Mouse (Mus musculus) cerebellum, adult 11-12 months (tissue): ENCODE measurements around the gene Fndc3b.

Source experiments
- DNase-seq: peaks from one replicate; pipeline ENCODE4 v3.0.0; 2022

Gene Fndc3b

GRCm38 (mm10) chr3:27663221-27663620, 47.9 kb downstream of the Fndc3b start:
- DNase-seq: no peak

DNA sequence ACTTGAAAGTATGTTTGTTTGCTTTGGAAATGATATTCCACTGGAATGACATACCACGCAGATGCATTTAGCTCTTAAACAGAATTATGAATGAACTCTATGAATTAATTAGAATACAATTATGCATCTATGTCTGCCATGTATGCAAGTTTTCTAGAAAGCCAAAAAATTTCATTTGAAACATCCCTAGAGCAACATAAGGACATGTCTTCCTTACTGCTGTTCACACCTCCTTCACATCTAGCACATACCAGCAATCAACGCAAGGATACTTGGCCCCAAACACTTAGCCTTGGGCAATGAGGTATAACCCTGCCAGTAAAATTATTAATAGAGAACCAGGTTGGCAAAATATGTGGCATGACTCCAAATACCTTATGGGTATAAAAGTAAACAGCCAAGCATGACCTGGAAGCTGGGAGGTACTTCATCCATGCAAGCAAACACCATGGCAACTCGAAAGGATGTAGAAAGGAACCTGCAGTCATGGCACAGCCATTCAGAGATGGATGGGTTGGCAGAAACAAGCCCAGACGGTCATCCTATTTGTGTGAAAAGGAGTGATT, 52.8 kb downstream of the Fndc3b start:
- DNase-seq: no peak

- DNase-seq: no peak
These were observed 54.2 kb downstream of the Fndc3b start for GRCm38 (mm10) chr3:27656764-27657390.

- no peak for DNase-seq
These were observed 55.4 kb downstream of the Fndc3b start for GRCm38 (mm10) chr3:27655673-27656072.

GRCm38 (mm10) chr3:27655042-27655441, 56.1 kb downstream of the Fndc3b start:
- DNase-seq: no peak

DNA sequence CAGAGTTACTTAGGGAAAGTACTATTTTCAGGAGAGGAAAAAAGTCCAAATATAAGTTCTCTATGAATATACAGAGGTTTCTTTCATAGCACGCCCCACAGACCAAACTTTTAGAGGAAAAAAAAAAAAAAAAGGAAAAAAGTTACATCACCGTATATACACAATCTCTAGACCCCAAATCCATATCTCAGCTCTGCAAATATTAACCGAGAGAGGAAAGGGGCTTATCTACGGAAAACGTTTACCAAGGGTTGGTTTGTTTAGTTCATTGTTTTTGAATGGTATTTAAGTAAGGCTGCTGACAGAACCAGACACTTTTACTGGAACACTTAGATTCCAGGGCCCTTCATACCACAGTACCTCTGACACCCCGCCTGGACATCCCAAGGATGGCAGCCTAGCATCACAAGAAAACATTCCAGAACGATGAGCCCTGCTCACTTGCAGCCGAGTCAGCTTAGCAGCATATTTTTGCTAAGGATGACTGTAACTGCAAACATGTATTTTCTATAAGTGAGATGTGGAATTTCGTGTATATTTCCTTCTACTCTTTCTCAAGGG, 58.6 kb downstream of the Fndc3b start:
- DNase-seq: no peak

GRCm38 (mm10) chr3:27651731-27652130, 59.4 kb downstream of the Fndc3b start:
- DNase-seq: no peak

- no peak for DNase-seq
These were observed 61.0 kb downstream of the Fndc3b start for GRCm38 (mm10) chr3:27650083-27650482.

- DNase-seq: no peak
These were observed 61.8 kb downstream of the Fndc3b start for GRCm38 (mm10) chr3:27649316-27649715.

DNA sequence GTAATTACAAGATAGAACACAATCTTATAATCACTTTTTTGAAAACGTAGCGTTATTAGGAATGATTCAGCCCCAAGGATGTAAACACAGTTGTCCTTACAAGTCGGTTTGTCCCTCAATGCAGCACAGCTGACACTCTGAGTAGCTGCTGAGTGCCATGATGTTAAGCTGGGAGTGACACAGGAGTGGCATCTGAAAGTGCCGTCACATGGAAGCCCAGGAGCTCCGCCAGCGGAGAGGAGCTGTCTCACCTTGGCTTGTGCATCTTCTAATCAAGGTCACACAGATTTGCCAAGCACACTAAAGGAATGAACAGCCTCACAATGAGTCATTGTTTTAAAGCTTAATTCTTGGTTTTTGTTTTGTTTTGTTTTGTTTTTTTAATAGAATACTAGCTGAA, 68.7 kb downstream of the Fndc3b start:
- DNase-seq: no peak

- no peak for DNase-seq
These were observed 71.4 kb downstream of the Fndc3b start for GRCm38 (mm10) chr3:27639701-27640100.

GRCm38 (mm10) chr3:27637046-27637661, 74.0 kb downstream of the Fndc3b start:
- no peak for DNase-seq

GRCm38 (mm10) chr3:27635776-27636175, 75.3 kb downstream of the Fndc3b start:
- no peak for DNase-seq

DNA sequence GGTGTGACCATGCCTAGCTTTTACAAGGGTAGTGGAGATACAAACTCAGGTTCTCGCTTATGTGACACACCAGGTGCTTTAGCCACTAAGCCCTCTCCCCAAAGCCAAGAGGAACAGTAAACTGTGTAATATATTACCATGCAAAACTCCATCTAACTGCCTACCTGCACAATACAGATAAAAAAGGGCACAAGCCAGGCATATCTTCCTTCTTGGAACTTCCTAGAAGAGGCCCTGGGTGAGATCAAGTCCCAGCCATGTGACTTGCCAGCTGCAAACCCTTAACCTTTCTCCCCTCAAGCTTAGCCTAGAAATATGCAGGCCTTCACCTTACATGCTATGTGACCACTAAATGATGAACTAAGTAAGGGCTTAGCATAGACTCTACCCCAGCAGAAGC, 78.2 kb downstream of the Fndc3b start:
- DNase-seq: no peak

GRCm38 (mm10) chr3:27631112-27631511, 80.0 kb downstream of the Fndc3b start:
- DNase-seq: no peak

- no peak for DNase-seq
These were observed 81.4 kb downstream of the Fndc3b start for GRCm38 (mm10) chr3:27629716-27630115.

- no peak for DNase-seq
These were observed 84.8 kb downstream of the Fndc3b start for GRCm38 (mm10) chr3:27626301-27626700.

DNA sequence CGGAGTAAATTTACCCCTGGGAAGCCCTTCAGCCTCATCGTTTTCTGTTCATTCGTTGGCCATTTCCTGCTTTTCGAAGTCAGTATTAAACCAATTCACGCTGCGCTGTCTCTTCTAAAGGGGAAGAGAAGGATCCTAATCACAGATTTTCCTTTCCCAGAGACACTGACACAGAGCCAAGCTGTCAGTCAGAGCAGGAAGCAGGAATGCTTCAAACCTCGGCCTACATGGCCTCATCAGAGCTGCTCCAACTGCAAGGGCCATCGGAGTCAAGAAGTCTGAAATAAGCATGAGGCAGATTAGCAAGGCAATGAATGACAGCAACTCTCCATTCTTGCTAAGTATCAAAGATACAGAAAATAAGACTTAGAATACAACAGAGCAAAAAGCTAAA, 85.5 kb downstream of the Fndc3b start:
- no peak for DNase-seq

GRCm38 (mm10) chr3:27624974-27625591, 86.0 kb downstream of the Fndc3b start:
- DNase-seq: no peak

- no peak for DNase-seq
These were observed 88.7 kb downstream of the Fndc3b start for GRCm38 (mm10) chr3:27622451-27622850.

DNA sequence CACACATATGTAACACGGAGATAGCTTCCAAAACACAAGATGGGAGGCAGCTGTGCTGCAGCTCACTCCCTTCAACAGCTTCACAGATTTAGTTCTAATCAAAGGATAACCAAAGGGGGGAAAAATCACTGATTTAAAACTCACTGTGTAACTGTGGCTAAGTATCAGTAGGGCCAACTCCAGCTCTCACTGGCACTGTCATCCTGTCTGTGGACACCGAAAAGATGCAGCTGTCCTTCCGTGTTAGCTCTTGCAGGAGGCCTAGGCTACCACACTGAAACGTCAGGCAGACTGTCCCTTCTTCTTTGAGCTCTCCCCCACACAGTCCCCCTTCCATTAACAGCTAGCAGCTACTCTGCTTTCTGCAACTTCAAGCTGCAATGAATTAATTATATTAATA, 89.9 kb downstream of the Fndc3b start:
- no peak for DNase-seq

DNA sequence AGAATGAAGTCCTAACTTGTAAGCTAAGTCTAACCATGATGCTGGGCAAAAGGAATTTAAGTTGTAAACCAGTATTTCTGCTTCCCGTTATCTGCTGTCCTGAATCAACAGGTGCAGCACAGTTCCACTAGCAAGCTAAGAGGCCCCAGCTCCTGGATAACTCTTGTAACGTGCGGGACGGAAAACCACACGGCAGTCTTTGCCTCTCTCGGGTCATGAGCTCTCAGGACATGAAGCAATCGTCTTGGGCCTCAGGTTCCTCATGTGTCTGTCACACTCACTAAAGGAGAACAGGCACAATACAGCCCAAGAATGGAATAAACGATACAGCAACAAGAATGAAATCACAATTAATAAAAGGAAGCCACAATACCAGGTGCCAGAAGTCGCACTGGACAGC, 93.4 kb downstream of the Fndc3b start:
- no peak for DNase-seq

GRCm38 (mm10) chr3:27617237-27617499, 93.9 kb downstream of the Fndc3b start:
- no peak for DNase-seq
